Mouse (Mus musculus) stomach, embryonic 14.5 days (tissue): ENCODE data around the gene Greb1. TPM values are rescaled to one million over a fixed set of nuclear protein-coding genes. Genes with fewer than 3 reads are reported as not detected.
A peak's percentile ranks its signal among the peaks of the same experiment; 100 is the strongest.
"Not testable (repeated sequence)": the region's sequence is repeated elsewhere in the genome, so short reads cannot be mapped to it uniquely, and the experiment has no call there.

Experiments
- ATAC-seq: fragments of 200-750 bp; cut with Nextera tagmentation; 2 replicates; pipeline ENCODE4 v1.8.0; 2017; ENCODE audit warnings: low read depth, moderate TSS enrichment; ENCODE audit not compliant: insufficient number of reproducible peaks, insufficient read depth, low FRiP score
- H3K27ac ChIP-seq: fragments of 300-500 bp; sonication (generic); 2 replicates; pipeline ENCODE4 v1.5.1; 2014; ENCODE audit warnings: mild to moderate bottlenecking, low read length, moderate library complexity, mixed read lengths
- H3K27me3 ChIP-seq: fragments of 300-500 bp; sonication (generic); 2 replicates; pipeline ENCODE4 v1.6.1; 2014; ENCODE audit warnings: low read length, control low read depth, mixed read lengths; ENCODE audit not compliant: control insufficient read depth, insufficient read depth
- H3K36me3 ChIP-seq: fragments of 300-500 bp; sonication (generic); 2 replicates; pipeline ENCODE4 v1.6.1; 2014; ENCODE audit warnings: mild to moderate bottlenecking, control low read depth, low read length, moderate library complexity, mixed read lengths; ENCODE audit not compliant: control insufficient read depth, insufficient read depth
- H3K4me1 ChIP-seq: fragments of 300-500 bp; sonication (generic); 2 replicates; pipeline ENCODE4 v1.6.1; 2014; ENCODE audit warnings: low read length, control low read depth, mixed read lengths; ENCODE audit not compliant: control insufficient read depth, insufficient read depth
- H3K4me2 ChIP-seq: fragments of 300-500 bp; sonication (generic); replicated peaks from 2 replicates; pipeline ENCODE4 v1.6.1; 2014; ENCODE audit warnings: low read depth, low read length, control low read depth
- H3K4me3 ChIP-seq: fragments of 300-500 bp; sonication (generic); 2 replicates; pipeline ENCODE4 v1.5.1; 2014; ENCODE audit warnings: low read depth, low read length, control low read depth
- H3K9ac ChIP-seq: fragments of 300-500 bp; sonication (generic); replicated peaks from 2 replicates; pipeline ENCODE4 v1.6.1; 2014; ENCODE audit warnings: low read depth, mild to moderate bottlenecking, control low read depth, low read length, moderate library complexity, mixed read lengths
- H3K9me3 ChIP-seq: fragments of 300-500 bp; sonication (generic); 2 replicates; pipeline ENCODE4 v1.6.1; 2016; ENCODE audit warnings: low read depth, low read length, control low read depth; ENCODE audit not compliant: control insufficient read depth
- WGBS: fragments of 180-500 bp; shearing (Covaris S2); extraction: QIAGEN DNeasy Blood & Tissue Kit; methylation state at CpG from one replicate; pipeline ENCODE4 v1.1.7; 2014; 5-methylcytosine and 5-hydroxymethylcytosine counted together
- polyA plus RNA-seq: library from polyadenylated mRNA; unstranded; fragments of >200 nt; fragmentation: Nextera tagmentation; extraction: Ambion mirVana; gene quantifications from 2 replicates; pipeline ENCODE4 v1.2.1, GENCODE M21; 2014

Greb1 gene
- polyA plus RNA-seq, 1 experiment from 2014 or later: 1.8 TPM

GRCm38 (mm10) chr12:16723601-16724000 is 77.1 kb downstream of the Greb1 start:
- Histone ChIP-seq H3K4me1 (no peaks in the 10 kb centered on the region), H3K4me3 (no peak overlapping the region), H3K9ac (no peak overlapping the region), H3K4me2 (no peak overlapping the region), H3K27me3 (no peaks in the 10 kb centered on the region), H3K9me3 (no peaks in the 10 kb centered on the region), H3K36me3 (no peaks in the 10 kb centered on the region), H3K27ac (no peak overlapping the region)
- WGBS: 50% methylated on average over 3 of the region's 3 CpGs
- ATAC-seq: no peak; the same call in 1 of the 2 replicates

GRCm38 (mm10) chr12:16718660-16719315 is 81.9 kb downstream of the Greb1 start:
- WGBS: 41% methylated on average over 8 of the region's 8 CpGs

GRCm38 (mm10) chr12:16717653-16718052 is 83.0 kb downstream of the Greb1 start:
- Histone ChIP-seq H3K9me3 (no peaks in the 10 kb centered on the region), H3K4me3 (no peak overlapping the region), H3K4me1 (no peaks in the 10 kb centered on the region), H3K4me2 (no peak overlapping the region), H3K27me3 (no peaks in the 10 kb centered on the region), H3K9ac (no peak overlapping the region), H3K27ac (no peak overlapping the region), H3K36me3 (no peaks in the 10 kb centered on the region)
- 76% methylated on average over 1 of the region's 1 CpGs for WGBS
- ATAC-seq: no peak

More at GRCm38 (mm10) chr12:16718660-16719315, 81.9 kb downstream of the Greb1 start:
- Histone ChIP-seq H3K4me2 (no peak overlapping the region), H3K4me1 (no peaks in the 10 kb centered on the region), H3K9ac (no peak overlapping the region), H3K27me3 (no peaks in the 10 kb centered on the region), H3K27ac (no peak overlapping the region), H3K4me3 (no peak overlapping the region), H3K9me3 (no peaks in the 10 kb centered on the region), H3K36me3 (no peaks in the 10 kb centered on the region)
- peak; percentile 65; the same call in 1 of the 2 replicates for ATAC-seq

GRCm38 (mm10) chr12:16714616-16715015 is 86.1 kb downstream of the Greb1 start:
- H3K36me3 ChIP-seq: no peaks in the 10 kb centered on the region
- ATAC-seq: no peak
- H3K9ac ChIP-seq: no peak overlapping the region
- H3K27ac ChIP-seq: no peak overlapping the region
- H3K4me2 ChIP-seq: no peak overlapping the region
- H3K4me1 ChIP-seq: no peaks in the 10 kb centered on the region
- WGBS: 66% methylated on average over 10 of the region's 10 CpGs
- H3K4me3 ChIP-seq: no peak overlapping the region
- no peaks in the 10 kb centered on the region for H3K27me3 ChIP-seq
- H3K9me3 ChIP-seq: no peaks in the 10 kb centered on the region

DNA sequence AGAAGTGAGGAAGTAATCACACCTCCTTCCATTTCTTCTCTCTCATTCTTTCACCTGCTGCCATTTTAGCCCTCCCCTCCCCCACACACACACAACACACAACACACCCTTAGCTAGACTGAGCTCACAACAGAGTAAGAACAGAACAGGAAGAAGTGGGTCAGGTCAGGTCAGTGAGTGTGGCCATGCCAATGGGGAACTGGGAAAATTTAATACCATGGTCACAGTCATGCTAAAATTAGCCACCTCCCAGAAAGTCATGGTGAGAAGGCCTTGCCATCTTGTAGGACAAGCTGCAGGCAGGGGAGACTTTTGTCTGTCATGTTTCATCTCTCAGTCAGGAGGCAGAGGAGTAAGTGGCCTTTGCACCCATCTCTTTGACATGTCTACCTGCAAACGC is 102.0 kb downstream of the Greb1 start:
- no peak overlapping the region for H3K4me3 ChIP-seq
- no peaks in the 10 kb centered on the region for H3K27me3 ChIP-seq
- no peaks in the 10 kb centered on the region for H3K4me1 ChIP-seq
- no peak overlapping the region for H3K9ac ChIP-seq
- no peak overlapping the region for H3K4me2 ChIP-seq
- H3K27ac ChIP-seq: no peak overlapping the region
- ATAC-seq: no peak
- no peaks in the 10 kb centered on the region for H3K9me3 ChIP-seq
- WGBS: 75% methylated on average over 1 of the region's 1 CpGs
- no peaks in the 10 kb centered on the region for H3K36me3 ChIP-seq

- no peak for ATAC-seq
- Histone ChIP-seq H3K36me3 (no peaks in the 10 kb centered on the region), H3K4me3 (no peak overlapping the region), H3K4me2 (no peak overlapping the region), H3K27me3 (no peaks in the 10 kb centered on the region), H3K4me1 (no peaks in the 10 kb centered on the region), H3K27ac (no peak overlapping the region), H3K9ac (no peak overlapping the region), H3K9me3 (no peaks in the 10 kb centered on the region)
- 92% methylated on average over 13 of the region's 13 CpGs for WGBS
Measured at GRCm38 (mm10) chr12:16696146-16696545, 104.5 kb downstream of the Greb1 start.

- not testable (repeated sequence) for H3K4me3 ChIP-seq, H3K9ac ChIP-seq, H3K4me2 ChIP-seq, H3K9me3 ChIP-seq, H3K27ac ChIP-seq, ATAC-seq, H3K36me3 ChIP-seq, H3K4me1 ChIP-seq, H3K27me3 ChIP-seq
- 95% methylated on average over 7 of the region's 8 CpGs for WGBS
Measured at GRCm38 (mm10) chr12:16695252-16695651, 105.4 kb downstream of the Greb1 start.

DNA sequence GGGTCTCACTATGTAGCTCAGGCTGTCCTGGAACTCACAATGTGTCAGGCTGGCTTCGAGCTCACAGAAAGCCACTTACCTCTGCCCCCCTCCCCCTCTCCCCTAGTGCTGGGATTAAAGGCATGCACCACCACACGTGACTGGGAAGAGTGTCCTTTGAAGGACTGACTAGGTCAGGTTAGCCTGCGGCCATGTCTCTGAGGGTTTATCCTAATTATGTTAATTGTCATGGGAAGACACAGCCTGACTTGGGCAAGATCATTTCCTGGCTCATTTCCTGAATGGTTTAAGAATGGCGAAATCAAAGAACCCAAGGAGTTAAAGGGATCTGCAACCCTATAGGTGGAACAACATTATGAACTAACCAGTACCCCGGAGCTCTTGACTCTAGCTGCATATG is 105.9 kb downstream of the Greb1 start:
- H3K36me3 ChIP-seq: no peaks in the 10 kb centered on the region
- no peak overlapping the region for H3K4me2 ChIP-seq
- no peak overlapping the region for H3K27ac ChIP-seq
- no peak overlapping the region for H3K9ac ChIP-seq
- H3K9me3 ChIP-seq: no peaks in the 10 kb centered on the region
- no peak overlapping the region for H3K4me3 ChIP-seq
- H3K4me1 ChIP-seq: no peaks in the 10 kb centered on the region
- 83% methylated on average over 5 of the region's 5 CpGs for WGBS
- no peaks in the 10 kb centered on the region for H3K27me3 ChIP-seq
- no peak for ATAC-seq

DNA sequence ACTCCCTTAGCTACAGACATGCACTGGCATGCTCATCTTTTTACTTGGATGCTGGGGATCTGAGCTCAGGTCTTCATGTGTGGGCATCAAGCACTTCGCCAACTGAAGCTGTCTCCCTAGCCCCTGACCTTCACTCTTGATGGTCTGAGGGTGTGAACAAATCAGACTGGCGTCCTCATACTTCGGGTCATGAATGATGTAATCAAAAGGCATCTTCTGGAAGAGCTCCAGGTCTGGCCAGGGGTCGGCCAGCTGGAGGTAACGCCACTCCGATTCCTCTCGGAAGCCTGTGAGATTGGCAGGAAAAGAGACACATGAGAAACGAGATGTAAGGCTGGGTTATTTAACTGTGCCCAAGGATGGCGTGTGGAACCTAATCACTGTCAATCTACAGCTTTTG is 110.1 kb downstream of the Greb1 start:
- Histone ChIP-seq H3K27me3 (no peaks in the 10 kb centered on the region), H3K4me2 (no peak overlapping the region), H3K27ac (no peak overlapping the region), H3K9me3 (no peaks in the 10 kb centered on the region), H3K36me3 (no peaks in the 10 kb centered on the region), H3K4me3 (no peak overlapping the region), H3K9ac (no peak overlapping the region), H3K4me1 (no peaks in the 10 kb centered on the region)
- 92% methylated on average over 9 of the region's 9 CpGs for WGBS
- no peak for ATAC-seq
